Mouse (Mus musculus): ENCODE data around the gene Olfr612.
"Not testable (repeated sequence)": the region's sequence is repeated elsewhere in the genome, so short reads cannot be mapped to it uniquely, and the experiment has no call there.

DNA sequence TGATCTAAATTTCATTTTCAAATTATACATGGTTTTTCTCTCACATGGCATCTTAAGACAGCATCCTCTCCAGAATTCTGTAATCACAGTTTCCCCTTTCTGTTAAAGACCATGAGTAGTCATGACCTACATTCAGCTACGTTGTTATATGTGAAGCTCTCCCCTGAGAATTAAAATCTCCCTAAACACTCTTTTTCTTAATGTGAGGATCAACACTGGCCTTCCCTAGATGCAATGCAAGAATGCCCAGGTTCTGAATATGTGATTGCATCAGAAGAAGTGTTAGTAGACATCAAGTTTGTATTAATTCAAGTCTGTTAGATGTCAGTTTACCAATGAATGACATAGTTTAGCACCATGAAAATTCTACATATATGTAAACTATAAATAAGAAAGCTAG is 21.8 kb downstream of the Olfr612 start, which contains the start of gene Olfr611:
- not testable (repeated sequence) for TF ChIP-seq GATA1 (IDR thresholded peaks at IDR 0.05; ENCODE audit: borderline replicate concordance, low read length); CTCF (IDR thresholded peaks at IDR 0.05; ENCODE audit: low read depth, low read length); TAL1 (conservative IDR thresholded peaks at IDR 0.05; ENCODE audit: low read depth, low read length); POLR2AphosphoS5 (IDR thresholded peaks at IDR 0.05; ENCODE audit: insufficient replicate concordance, low read depth, low read length); GATA2 (IDR thresholded peaks at IDR 0.05; ENCODE audit: borderline replicate concordance, low read depth, low read length)

Data from G1E (cell line).